Mouse (Mus musculus): ENCODE measurements at regions not wholly inside any gene's neighbourhood (a gene's known extent, or its start where the extent isn't known, plus 50 kb on each side); places are given as distances from the start of the nearest gene placed in this dataset.

DNA sequence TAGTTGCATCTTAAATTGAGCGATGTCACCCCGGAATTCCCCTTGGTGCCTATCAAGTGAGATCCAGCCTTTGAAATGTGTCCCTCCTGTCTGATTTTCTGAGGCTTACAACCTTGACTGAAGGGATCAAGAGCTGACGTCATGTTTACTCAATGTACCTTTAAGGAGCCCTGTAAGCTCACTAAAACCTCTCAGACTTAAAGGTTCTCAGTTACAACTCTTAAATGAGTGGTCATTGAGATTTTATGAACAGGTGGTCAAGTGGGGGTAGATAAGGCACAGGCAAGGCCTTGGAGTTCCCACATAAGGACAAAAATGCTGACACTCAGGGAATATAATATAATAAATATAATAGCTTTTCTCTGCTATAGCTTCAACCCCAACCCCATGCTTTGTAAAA lies 392.4 kb downstream of the Gsdmc2 start:
- TF ChIP-seq POLR2A (IDR thresholded peaks at IDR 0.05; ENCODE audit: extremely low read depth, insufficient read depth, low read length) (no peak), CTCF (IDR thresholded peaks at IDR 0.05; ENCODE audit: low read depth, low read length) (no peak)
